In the genomic region with DNA sequence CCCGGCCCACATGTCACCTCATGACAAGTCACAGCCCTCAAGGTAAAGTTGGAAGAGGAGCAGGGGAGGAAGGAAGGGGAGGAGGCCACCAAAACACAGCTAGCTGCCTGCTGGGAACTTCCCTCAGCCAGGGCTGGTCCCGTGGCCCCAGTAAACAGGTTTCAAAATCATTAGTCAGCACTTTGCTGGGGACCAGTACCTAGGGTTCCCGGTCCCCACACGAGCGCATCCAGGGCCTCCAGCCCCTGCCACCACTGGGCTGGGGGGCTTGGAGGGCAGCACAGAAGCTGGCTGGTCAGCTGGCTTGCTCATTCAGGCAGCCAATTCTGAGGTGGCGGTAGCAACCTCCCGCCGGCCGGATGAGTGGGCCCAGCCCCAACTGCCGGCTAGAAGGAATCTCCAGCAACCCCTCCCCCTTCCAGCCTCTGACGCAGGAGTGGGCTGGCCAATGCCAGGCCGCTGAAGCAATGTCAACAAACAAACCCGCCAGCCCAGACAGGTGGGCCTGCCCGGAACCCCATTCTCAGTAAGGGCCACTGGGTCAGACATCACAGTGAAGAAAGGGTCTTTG, we compare ENCODE assay signal across 8 mouse cellular contexts. TPM values are rescaled to one million over a fixed set of nuclear protein-coding genes. Genes with fewer than 3 reads are reported as not detected.
A peak's percentile ranks its signal among the peaks of the same experiment; 100 is the strongest.
DNase-seq lines count a peak whose midpoint lies in the region; ATAC-seq lines count a peak whose summit lies in the region.

No protein-coding gene starts in this region.

- no peaks in the 10 kb centered on the region for H3K9me3 ChIP-seq in intestine, embryonic 16.5 days (ENCODE audit: control insufficient read depth, low read length)
- no peaks in the 10 kb centered on the region for H3K9me3 ChIP-seq in midbrain, embryonic 10.5 days (replicated peaks)

- peak; percentile 85 for DNase-seq in adrenal gland, adult 8-10 months
- DNase-seq in embryo, embryonic 11.5 days (ENCODE audit: low read depth, low spot score), result peak; percentile 60
- peak; percentile 83 to 87 for DNase-seq in gastrocnemius, postnatal 36 days
- peak; percentile 83 to 86 for DNase-seq in left cerebral cortex, postnatal 36 days (ENCODE audit: low spot score in 2 of 2)
- peak; percentile 82 for DNase-seq in midbrain, embryonic 10.5 days (ENCODE audit: low spot score)
- peak; percentile 77 to 81 for DNase-seq in right cerebral cortex, postnatal 36 days (ENCODE audit: low spot score in 2 of 2)
- peak; percentile 79 to 87 for DNase-seq in urinary bladder, postnatal 4 days (ENCODE audit: low spot score in 2 of 2)

- peaks cover 19% of the 10 kb centered on the region for H3K4me1 ChIP-seq in intestine, embryonic 16.5 days (ENCODE audit: control insufficient read depth, insufficient read depth, low read length)
- H3K4me1 ChIP-seq in midbrain, embryonic 10.5 days, result peaks cover 38% of the 10 kb centered on the region

- H3K36me3 ChIP-seq in intestine, embryonic 16.5 days (ENCODE audit: control insufficient read depth, insufficient read depth, low read length), result peaks cover 3% of the 10 kb centered on the region; the same call in 1 of the 2 replicates
- peaks cover 46% of the 10 kb centered on the region for H3K36me3 ChIP-seq in midbrain, embryonic 10.5 days

- peak; percentile 76 for ATAC-seq in intestine, embryonic 16.5 days

- H3K27me3 ChIP-seq in intestine, embryonic 16.5 days (replicated peaks; ENCODE audit: control insufficient read depth, insufficient read depth, low read length), result no peaks in the 10 kb centered on the region
- no peaks in the 10 kb centered on the region for H3K27me3 ChIP-seq in midbrain, embryonic 10.5 days (ENCODE audit: low read depth, poor library complexity, severe bottlenecking)

- peak overlapping the region; percentile 97 for H3K4me2 ChIP-seq in intestine, embryonic 16.5 days (ENCODE audit: low read depth, low read length)

- WGBS in intestine, embryonic 16.5 days, result 1% methylated on average over 14 of the region's 14 CpGs
- WGBS in midbrain, embryonic 10.5 days, result 6% methylated on average over 14 of the region's 14 CpGs

- H3K27ac ChIP-seq in intestine, embryonic 16.5 days (ENCODE audit: low read length), result peak overlapping the region; percentile 77
- peak overlapping the region; percentile 71 for H3K27ac ChIP-seq in midbrain, embryonic 10.5 days (replicated peaks)

- H3K4me3 ChIP-seq in intestine, embryonic 16.5 days (ENCODE audit: low read length), result peak overlapping the region; percentile 94
- H3K4me3 ChIP-seq in midbrain, embryonic 10.5 days, result peak overlapping the region; percentile 95

- peak overlapping the region; percentile 94 for H3K9ac ChIP-seq in intestine, embryonic 16.5 days (ENCODE audit: low read depth, low read length)

- intact Hi-C loops in gastrocnemius, postnatal 36 days (cut with DNase I), result loop anchor here (5.0 kb wide), 1 partner anchor 36 kb away; a partner anchor contains a TSS
- intact Hi-C loops in left cerebral cortex, postnatal 36 days (cut with DNase I), result no loop called here

RNA-seq across cellular contexts. Expression of a gene that starts 1.8 kb away (rescaled TPM):
- total RNA-seq in adrenal gland, adult 8-10 months (2022), result 10 to 100 TPM; 43.6 to 64.1 (median 57.3) TPM
- 10 to 100 TPM; 46.3 to 49.4 TPM for total RNA-seq in gastrocnemius, postnatal 36 days (2021)
- polyA plus RNA-seq in intestine, embryonic 16.5 days (2015; fragmentation: Nextera tagmentation; extraction: Ambion mirVana), result 7.0 and 8.4 TPM in 2 replicates
- total RNA-seq in left cerebral cortex, postnatal 36 days (2021), result 10 to 100 TPM; 64.9 to 80.5 TPM
- 18.4 and 23.6 TPM in 2 replicates for polyA plus RNA-seq in midbrain, embryonic 10.5 days (2016; fragmentation: Nextera tagmentation; extraction: Ambion mirVana)

RNA-seq across cellular contexts. Expression of a gene that starts 27.7 kb away (rescaled TPM):
- 10 to 100 TPM; 46.4 to 55.9 (median 51.5) TPM for total RNA-seq in adrenal gland, adult 8-10 months (2022)
- total RNA-seq in gastrocnemius, postnatal 36 days (2021), result 1 to 10 TPM; 8.1 to 9.7 TPM
- polyA plus RNA-seq in intestine, embryonic 16.5 days (2015; fragmentation: Nextera tagmentation; extraction: Ambion mirVana), result 66.8 and 67.0 TPM in 2 replicates
- 10 to 100 TPM; 21.6 to 21.8 TPM for total RNA-seq in left cerebral cortex, postnatal 36 days (2021)
- 35.6 and 41.3 TPM in 2 replicates for polyA plus RNA-seq in midbrain, embryonic 10.5 days (2016; fragmentation: Nextera tagmentation; extraction: Ambion mirVana)

RNA-seq across cellular contexts. Expression of a gene that starts 31.4 kb away (rescaled TPM):
- total RNA-seq in adrenal gland, adult 8-10 months (2022), result 10 to 100 TPM; 12.5 to 22.0 (median 17.0) TPM
- 10 to 100 TPM; 12.3 to 14.1 TPM for total RNA-seq in gastrocnemius, postnatal 36 days (2021)
- polyA plus RNA-seq in intestine, embryonic 16.5 days (2015; fragmentation: Nextera tagmentation; extraction: Ambion mirVana), result 40.4 and 41.2 TPM in 2 replicates
- total RNA-seq in left cerebral cortex, postnatal 36 days (2021), result 10 to 100 TPM; 11.3 to 13.5 TPM
- polyA plus RNA-seq in midbrain, embryonic 10.5 days (2016; fragmentation: Nextera tagmentation; extraction: Ambion mirVana), result 26.9 and 28.1 TPM in 2 replicates

RNA-seq across cellular contexts. Expression of a gene that starts 31.6 kb away (rescaled TPM):
- 1 to 10 TPM; 4.2 to 5.6 (median 4.7) TPM for total RNA-seq in adrenal gland, adult 8-10 months (2022)
- total RNA-seq in gastrocnemius, postnatal 36 days (2021), result 1 to 10 TPM; 1.1 to 1.3 TPM
- polyA plus RNA-seq in intestine, embryonic 16.5 days (2015; fragmentation: Nextera tagmentation; extraction: Ambion mirVana), result 38.7 and 39.4 TPM in 2 replicates
- 1 to 10 TPM in 1 of 2 experiments, under 1 TPM in 1; 0.99 to 1.6 TPM for total RNA-seq in left cerebral cortex, postnatal 36 days (2021)
- polyA plus RNA-seq in midbrain, embryonic 10.5 days (2016; fragmentation: Nextera tagmentation; extraction: Ambion mirVana), result 39.5 and 44.3 TPM in 2 replicates

RNA-seq across cellular contexts. Expression of a gene that starts 37.6 kb away (rescaled TPM):
- 100 to 1,000 TPM in 1 of 4 experiments, 10 to 100 TPM in 3; 82.2 to 134 (median 91.6) TPM for total RNA-seq in adrenal gland, adult 8-10 months (2022)
- 10 to 100 TPM; 21.4 TPM for total RNA-seq in gastrocnemius, postnatal 36 days (2021)
- polyA plus RNA-seq in intestine, embryonic 16.5 days (2015; fragmentation: Nextera tagmentation; extraction: Ambion mirVana), result 30.8 and 37.2 TPM in 2 replicates
- 100 to 1,000 TPM in 1 of 2 experiments, 10 to 100 TPM in 1; 95.6 to 101 TPM for total RNA-seq in left cerebral cortex, postnatal 36 days (2021)
- polyA plus RNA-seq in midbrain, embryonic 10.5 days (2016; fragmentation: Nextera tagmentation; extraction: Ambion mirVana), result 57.5 and 65.6 TPM in 2 replicates

Comparison
In these comparisons a context has a peak if more than half of its experiments do, and no peak if none do; other contexts are left out.
1. Peak in every context shown above with its lines: DNase-seq, ATAC-seq, H3K4me3 ChIP-seq and H3K27ac ChIP-seq.